Mouse (Mus musculus) hindlimb bud, embryonic 11.5 days (tissue): ENCODE data around the gene Rpl15.
"Not testable (repeated sequence)": the region's sequence is repeated elsewhere in the genome, so short reads cannot be mapped to it uniquely, and the experiment has no call there.

Experiments used
- DNase-seq: peaks from one replicate; pipeline ENCODE4 v3.0.0-alpha.2; 2012; ENCODE audit warnings: low read depth, low spot score; ENCODE audit errors: extremely low spot score

Gene Rpl15

GRCm38 (mm10) chr14:18270529-18271441 is at the start of gene Rpl15, which contains the start of gene Nkiras1:
Rpl15 (minus strand) TSS chr14:18271391.
Nkiras1 (plus strand) TSS chr14:18271136.
- peak; percentile 90 for DNase-seq

- DNase-seq: no peak
Measured at GRCm38 (mm10) chr14:18317457-18318411, 46.5 kb upstream of the Rpl15 start.

- DNase-seq: no peak
Measured at GRCm38 (mm10) chr14:18304165-18304564, 33.0 kb upstream of the Rpl15 start.

- no peak for DNase-seq
Measured at GRCm38 (mm10) chr14:18303262-18303661, 32.1 kb upstream of the Rpl15 start.

GRCm38 (mm10) chr14:18302750-18303149 is 31.6 kb upstream of the Rpl15 start:
- DNase-seq: no peak

GRCm38 (mm10) chr14:18301591-18301990 is 30.4 kb upstream of the Rpl15 start:
- no peak for DNase-seq

- DNase-seq: no peak
Measured at GRCm38 (mm10) chr14:18300676-18301075, 29.5 kb upstream of the Rpl15 start.

GRCm38 (mm10) chr14:18298874-18299273 is 27.7 kb upstream of the Rpl15 start:
- no peak for DNase-seq

- DNase-seq: no peak
Measured at GRCm38 (mm10) chr14:18297441-18297840, 26.2 kb upstream of the Rpl15 start.

- no peak for DNase-seq
Measured at GRCm38 (mm10) chr14:18292578-18292977, 21.4 kb upstream of the Rpl15 start.

GRCm38 (mm10) chr14:18292111-18292510 is 20.9 kb upstream of the Rpl15 start:
- DNase-seq: no peak

- no peak for DNase-seq
Measured at GRCm38 (mm10) chr14:18287391-18287790, 16.2 kb upstream of the Rpl15 start.

GRCm38 (mm10) chr14:18286441-18286840 is 15.2 kb upstream of the Rpl15 start:
- DNase-seq: no peak

GRCm38 (mm10) chr14:18285476-18285875 is 14.3 kb upstream of the Rpl15 start:
- no peak for DNase-seq

- DNase-seq: no peak
Measured at GRCm38 (mm10) chr14:18284581-18284980, 13.4 kb upstream of the Rpl15 start.

GRCm38 (mm10) chr14:18280375-18280774 is 9.2 kb upstream of the Rpl15 start:
- no peak for DNase-seq

- no peak for DNase-seq
Measured at GRCm38 (mm10) chr14:18274526-18274925, 3.3 kb upstream of the Rpl15 start.

GRCm38 (mm10) chr14:18271666-18272065 is 475 bp upstream of the Rpl15 start:
- DNase-seq: no peak

- DNase-seq: not testable (repeated sequence)
Measured at GRCm38 (mm10) chr14:18269947-18270528, 1.2 kb downstream of the Rpl15 start.

- DNase-seq: no peak
Measured at GRCm38 (mm10) chr14:18263427-18263826, 7.8 kb downstream of the Rpl15 start.

GRCm38 (mm10) chr14:18261203-18261602 is 10.0 kb downstream of the Rpl15 start:
- DNase-seq: no peak
